Mouse (Mus musculus) bone marrow, adult 2 months (tissue): Measurements from ENCODE around the gene Maats1. TPM values are rescaled to one million over a fixed set of nuclear protein-coding genes. Genes with fewer than 3 reads are reported as not detected.

Experiments used
- H3K27ac ChIP-seq: fragments of 200-500 bp; 2 replicates; pipeline ENCODE4 v1.5.1; 2012; ENCODE audit warnings: low read depth, mild to moderate bottlenecking, control low read depth, inconsistent platforms, low read length; ENCODE audit not compliant: control insufficient read depth, poor library complexity, insufficient read depth
- H3K4me1 ChIP-seq: fragments of 200-500 bp; 2 replicates; pipeline ENCODE4 v1.6.1; 2011; ENCODE audit warnings: low read length; ENCODE audit not compliant: control insufficient read depth, insufficient read depth
- H3K4me3 ChIP-seq: fragments of 200-500 bp; replicated peaks from 2 replicates; pipeline ENCODE3; 2011; ENCODE audit warnings: mild to moderate bottlenecking, low read depth, low read length, control low read depth; ENCODE audit not compliant: control insufficient read depth
- CTCF ChIP-seq: fragments of 200-500 bp; IDR thresholded peaks from 2 replicates; pipeline ENCODE4 v1.5.1; 2011; ENCODE audit warnings: low read length, control low read depth; ENCODE audit not compliant: control insufficient read depth, insufficient read depth
- POLR2A ChIP-seq: fragments of 200-500 bp; IDR thresholded peaks from 2 replicates; pipeline ENCODE4 v1.6.1; 2011; ENCODE audit warnings: low read depth, mild to moderate bottlenecking, control low read depth, low read length, borderline replicate concordance; ENCODE audit not compliant: control insufficient read depth
- WGBS: fragments of 180-500 bp; shearing (Covaris S2); methylation state at CpG from one replicate; pipeline ENCODE4 v1.1.7; 2018; 5-methylcytosine and 5-hydroxymethylcytosine counted together
- polyA plus RNA-seq: library from polyadenylated mRNA; stranded (reverse); fragments of >200 nt; gene quantifications from 2 replicates; pipeline ENCODE4 v1.2.4, GENCODE M21; 2011; ENCODE audit warnings: low replicate concordance; ENCODE audit not compliant: missing spikeins, insufficient read depth, insufficient read length

Maats1 gene
- polyA plus RNA-seq, 1 experiment, result not detected

GRCm38 (mm10) chr16:38287357-38287756 is 54.6 kb downstream of the Maats1 start:
- Histone ChIP-seq H3K4me3 (no peak overlapping the region), H3K4me1 (no peaks in the 10 kb centered on the region), H3K27ac (no peak overlapping the region)
- TF ChIP-seq CTCF (no peak), POLR2A (no peak)
- 77% methylated on average over 6 of the region's 6 CpGs for WGBS

GRCm38 (mm10) chr16:38286541-38286940 is 55.4 kb downstream of the Maats1 start:
- Histone ChIP-seq H3K27ac (no peak overlapping the region), H3K4me3 (no peak overlapping the region), H3K4me1 (no peaks in the 10 kb centered on the region)
- WGBS, result 75% methylated on average over 4 of the region's 4 CpGs
- no peak for TF ChIP-seq CTCF
- no peak for TF ChIP-seq POLR2A

GRCm38 (mm10) chr16:38285801-38286200 is 56.1 kb downstream of the Maats1 start:
- WGBS, result 58% methylated on average over 7 of the region's 7 CpGs
- Histone ChIP-seq H3K27ac (no peak overlapping the region), H3K4me1 (no peaks in the 10 kb centered on the region), H3K4me3 (no peak overlapping the region)
- no peak for TF ChIP-seq POLR2A
- TF ChIP-seq CTCF, result no peak

- H3K27ac ChIP-seq, result no peak overlapping the region
- H3K4me1 ChIP-seq, result no peaks in the 10 kb centered on the region
- TF ChIP-seq POLR2A, result no peak
- TF ChIP-seq CTCF, result no peak
- no peak overlapping the region for H3K4me3 ChIP-seq
- WGBS, result 61% methylated on average over 3 of the region's 3 CpGs
Measured at GRCm38 (mm10) chr16:38283300-38283699, 58.6 kb downstream of the Maats1 start.

DNA sequence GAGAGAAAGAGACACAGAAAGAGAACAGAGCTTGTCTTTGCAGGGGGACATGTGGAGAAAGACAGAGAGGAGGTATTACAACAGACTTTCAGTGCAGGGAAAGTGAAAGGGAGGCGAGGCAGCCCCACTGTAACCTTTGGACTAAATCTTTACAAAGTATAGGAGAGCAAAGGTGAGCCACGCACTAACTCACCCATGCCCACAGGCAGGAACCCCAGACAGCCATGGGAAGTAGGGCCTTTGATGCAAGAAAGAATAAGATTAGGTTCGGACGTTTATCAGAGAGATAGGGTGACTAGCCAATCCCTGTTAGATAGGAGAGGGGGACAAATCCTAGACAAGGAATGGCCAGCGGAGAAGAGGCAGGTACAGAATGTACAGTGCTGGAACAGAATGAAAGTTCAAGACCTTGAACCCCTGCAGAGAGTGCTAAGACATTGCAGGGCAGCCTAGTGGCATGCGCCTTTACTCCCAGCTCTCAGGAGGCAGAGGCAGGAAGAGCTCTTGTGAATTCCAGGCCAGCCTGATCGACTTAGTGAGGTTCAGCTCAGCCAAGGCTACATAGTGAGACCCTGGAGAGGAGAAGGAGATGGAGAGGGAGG is 59.3 kb downstream of the Maats1 start:
- Histone ChIP-seq H3K27ac (no peak overlapping the region), H3K4me3 (no peak overlapping the region), H3K4me1 (no peaks in the 10 kb centered on the region)
- WGBS, result 69% methylated on average over 7 of the region's 7 CpGs
- no peak for TF ChIP-seq CTCF
- TF ChIP-seq POLR2A, result no peak

DNA sequence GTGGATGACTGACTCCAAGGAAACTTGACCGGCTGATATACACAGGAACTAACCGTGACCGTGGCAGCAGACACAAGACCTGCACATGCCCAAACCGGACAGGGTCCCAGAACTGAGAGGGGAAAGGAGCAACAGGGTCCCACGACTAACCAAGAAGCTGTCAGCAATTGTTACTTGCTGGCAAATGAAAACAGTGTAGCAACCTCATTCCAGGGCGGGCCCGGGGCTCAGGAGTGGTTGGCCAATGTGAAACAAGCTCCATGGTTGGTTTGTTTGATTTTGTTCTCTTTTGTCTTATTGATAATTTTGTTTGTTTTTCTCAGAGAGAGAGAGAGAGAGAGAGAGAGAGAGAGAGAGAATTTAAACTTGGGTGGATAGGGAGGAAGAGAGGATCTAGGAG is 61.0 kb downstream of the Maats1 start:
- no peak overlapping the region for H3K27ac ChIP-seq
- TF ChIP-seq CTCF, result no peak
- TF ChIP-seq POLR2A, result no peak
- H3K4me1 ChIP-seq, result no peaks in the 10 kb centered on the region
- no peak overlapping the region for H3K4me3 ChIP-seq
- WGBS, result 72% methylated on average over 7 of the region's 7 CpGs

DNA sequence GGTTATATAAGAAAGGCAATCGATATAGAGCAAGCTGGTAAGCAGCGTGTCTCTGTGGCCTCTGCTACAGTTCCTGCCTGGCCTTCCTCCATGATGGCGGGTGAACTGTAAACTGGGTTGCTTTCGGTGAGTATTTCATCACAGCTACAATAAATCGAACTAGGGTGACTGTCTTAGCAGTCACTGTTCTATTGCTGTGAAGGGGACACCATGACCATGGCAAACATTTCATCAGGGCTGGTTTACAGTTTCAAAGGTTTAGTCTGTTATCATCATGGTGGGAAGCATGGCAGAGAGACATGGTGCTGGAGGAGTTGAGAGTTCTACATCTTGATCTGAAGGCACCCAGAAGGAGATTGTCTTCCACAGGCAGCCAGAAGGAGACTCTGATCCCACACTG is 62.1 kb downstream of the Maats1 start:
- WGBS, result 83% methylated on average over 5 of the region's 5 CpGs
- no peak overlapping the region for H3K27ac ChIP-seq

GRCm38 (mm10) chr16:38274737-38275136 is 67.2 kb downstream of the Maats1 start:
- no peak overlapping the region for H3K27ac ChIP-seq
- H3K4me1 ChIP-seq, result no peaks in the 10 kb centered on the region
- no peak overlapping the region for H3K4me3 ChIP-seq
- WGBS, result 81% methylated on average over 2 of the region's 2 CpGs
- TF ChIP-seq POLR2A (no peak), CTCF (no peak)

More for the DNA sequence above, 62.1 kb downstream of the Maats1 start:
- no peaks in the 10 kb centered on the region for H3K4me1 ChIP-seq
- no peak overlapping the region for H3K4me3 ChIP-seq
- TF ChIP-seq CTCF (no peak), POLR2A (no peak)

DNA sequence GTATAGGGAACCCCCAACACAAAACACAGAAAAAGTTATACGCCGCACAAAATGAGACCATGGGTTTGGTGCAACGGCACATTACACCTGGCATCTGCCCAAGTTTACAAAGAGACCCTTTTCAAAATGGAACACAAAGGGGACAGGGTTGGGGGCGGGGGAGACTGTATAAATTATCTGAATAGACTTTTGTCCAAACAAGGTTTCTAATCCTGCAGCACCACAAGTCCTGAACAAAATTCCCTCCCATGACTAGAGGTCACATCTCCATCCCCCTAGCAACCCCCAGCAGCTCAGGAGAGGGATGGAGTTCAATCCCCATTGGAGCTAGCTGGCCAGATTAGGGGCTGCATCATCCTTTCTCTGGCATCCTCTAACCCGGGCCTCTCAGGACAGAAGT is 69.5 kb downstream of the Maats1 start:
- H3K4me3 ChIP-seq, result no peak overlapping the region
- 72% methylated on average over 5 of the region's 5 CpGs for WGBS
- TF ChIP-seq POLR2A, result no peak
- no peak for TF ChIP-seq CTCF

More for the DNA sequence above, 69.5 kb downstream of the Maats1 start:
- Histone ChIP-seq H3K4me1 (no peaks in the 10 kb centered on the region), H3K27ac (no peak overlapping the region)
